Mouse (Mus musculus): ENCODE results near the gene Mpp2. TPM values are rescaled to one million over a fixed set of nuclear protein-coding genes. Genes with fewer than 3 reads are reported as not detected.
A peak's percentile ranks its signal among the peaks of the same experiment; 100 is the strongest.

Mpp2 gene
- polyA plus RNA-seq (2015; fragmentation: Nextera tagmentation; extraction: Ambion mirVana) = 5.8 and 6.9 TPM in 2 replicates

GRCm38 (mm10) chr11:102087931-102088898 lies at the start of gene Mpp2:
Gene Mpp2, minus strand, starts transcription at chr11:102088515.
- under 1% methylated on average over 48 of the region's 49 CpGs for WGBS
- no peaks in the 10 kb centered on the region for H3K27me3 ChIP-seq

GRCm38 (mm10) chr11:102137625-102138446 lies 49.5 kb upstream of the Mpp2 start:
- Histone ChIP-seq H3K27me3 (peaks cover 11% of the 10 kb centered on the region), H3K36me3 (no peaks in the 10 kb centered on the region), H3K4me2 (peak overlapping the region; percentile 55), H3K4me3 (peak overlapping the region; percentile 22), H3K9ac (no peak overlapping the region), H3K27ac (no peak overlapping the region), H3K9me3 (no peaks in the 10 kb centered on the region), H3K4me1 (no peaks in the 10 kb centered on the region)
- ATAC-seq (ENCODE audit: borderline replicate concordance, extremely low read depth, low FRiP score, low TSS enrichment) = no peak
- WGBS = 39% methylated on average over 13 of the region's 13 CpGs

More at GRCm38 (mm10) chr11:102087931-102088898, at the start of gene Mpp2:
- Histone ChIP-seq H3K4me1 (peaks cover 31% of the 10 kb centered on the region), H3K36me3 (no peaks in the 10 kb centered on the region), H3K27ac (peak within 1 kb of the TSS; percentile 78), H3K4me3 (peak within 1 kb of the TSS; percentile 69), H3K4me2 (peak within 1 kb of the TSS; percentile 97), H3K9me3 (no peaks in the 10 kb centered on the region), H3K9ac (peak within 1 kb of the TSS; percentile 55)
- ATAC-seq (ENCODE audit: borderline replicate concordance, extremely low read depth, low FRiP score, low TSS enrichment) = peak; percentile 74

DNA sequence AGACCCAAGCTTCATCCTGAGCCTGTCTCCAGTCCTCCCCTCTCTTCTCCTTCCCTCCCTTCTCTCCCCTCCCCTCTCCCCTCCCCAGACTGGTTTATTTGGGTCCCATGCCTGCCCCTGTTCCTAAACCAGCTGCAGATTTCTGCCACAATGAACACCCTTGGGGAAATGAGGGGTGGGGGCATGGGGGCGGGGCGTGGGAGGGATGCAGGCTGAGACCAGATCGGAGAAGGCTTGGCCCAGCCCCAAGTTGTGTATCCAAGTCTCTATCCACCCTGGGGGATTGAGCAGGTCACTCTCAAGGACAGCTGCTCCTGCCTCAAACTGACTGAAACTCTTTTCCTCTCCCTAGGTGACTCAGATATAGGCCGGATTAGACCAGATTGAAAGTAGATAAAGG lies 46.2 kb upstream of the Mpp2 start:
- Histone ChIP-seq H3K4me3 (no peak overlapping the region), H3K27me3 (peaks cover 3% of the 10 kb centered on the region; the same call in 1 of the 2 replicates), H3K4me2 (no peak overlapping the region), H3K4me1 (no peaks in the 10 kb centered on the region), H3K9ac (no peak overlapping the region), H3K27ac (no peak overlapping the region), H3K36me3 (no peaks in the 10 kb centered on the region), H3K9me3 (no peaks in the 10 kb centered on the region)
- no peak for ATAC-seq (ENCODE audit: borderline replicate concordance, extremely low read depth, low FRiP score, low TSS enrichment)
- WGBS = 28% methylated on average over 4 of the region's 4 CpGs

DNA sequence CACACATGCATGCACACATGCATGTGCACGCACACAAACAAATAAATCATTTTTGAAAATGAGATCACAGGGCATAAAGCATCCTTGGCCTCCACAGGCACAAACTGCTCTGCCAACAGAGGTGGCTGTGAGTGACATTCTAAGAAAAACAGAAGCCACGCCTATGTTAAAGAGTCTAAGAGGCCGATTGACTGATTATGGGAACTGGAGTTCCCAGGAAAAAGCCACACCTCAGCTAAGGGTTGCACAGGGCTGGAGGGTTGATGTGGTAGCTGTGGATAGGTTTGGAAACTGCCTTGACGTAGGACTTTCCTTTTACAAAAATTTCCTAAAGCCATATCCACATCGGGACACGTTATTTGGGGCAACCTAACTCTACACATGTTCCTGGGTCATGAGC lies 29.1 kb upstream of the Mpp2 start:
- Histone ChIP-seq H3K9ac (no peak overlapping the region), H3K4me3 (no peak overlapping the region), H3K27me3 (no peaks in the 10 kb centered on the region; the same call in 1 of the 2 replicates), H3K4me2 (no peak overlapping the region), H3K36me3 (no peaks in the 10 kb centered on the region), H3K4me1 (no peaks in the 10 kb centered on the region), H3K9me3 (no peaks in the 10 kb centered on the region), H3K27ac (no peak overlapping the region)
- ATAC-seq (ENCODE audit: borderline replicate concordance, extremely low read depth, low FRiP score, low TSS enrichment) = no peak
- 63% methylated on average over 6 of the region's 6 CpGs for WGBS

DNA sequence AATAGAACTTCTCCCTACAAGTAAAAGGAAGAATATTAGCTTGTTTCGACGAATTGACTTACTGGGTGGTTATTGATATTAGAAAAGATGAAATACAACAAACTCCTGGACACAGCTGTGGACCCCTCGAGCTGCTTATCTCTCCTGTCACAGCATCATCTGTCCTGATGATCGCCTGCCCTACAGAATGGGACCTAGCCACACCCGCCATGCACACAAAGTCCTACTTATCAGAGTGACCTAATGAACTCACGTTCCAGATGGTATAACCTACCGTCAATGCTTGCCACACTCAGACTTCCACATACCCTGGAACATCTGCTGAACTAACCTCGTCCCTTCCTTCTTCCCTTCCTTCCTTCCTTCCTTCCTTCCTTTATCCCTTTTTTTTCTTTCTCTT lies 27.9 kb upstream of the Mpp2 start:
- H3K9ac ChIP-seq = no peak overlapping the region
- WGBS = 37% methylated on average over 8 of the region's 8 CpGs
- H3K27ac ChIP-seq = no peak overlapping the region
- H3K36me3 ChIP-seq = no peaks in the 10 kb centered on the region
- no peaks in the 10 kb centered on the region; the same call in 1 of the 2 replicates for H3K27me3 ChIP-seq
- no peak overlapping the region for H3K4me3 ChIP-seq
- no peak overlapping the region for H3K4me2 ChIP-seq
- no peaks in the 10 kb centered on the region for H3K4me1 ChIP-seq
- no peak for ATAC-seq (ENCODE audit: borderline replicate concordance, extremely low read depth, low FRiP score, low TSS enrichment)
- H3K9me3 ChIP-seq = no peaks in the 10 kb centered on the region

DNA sequence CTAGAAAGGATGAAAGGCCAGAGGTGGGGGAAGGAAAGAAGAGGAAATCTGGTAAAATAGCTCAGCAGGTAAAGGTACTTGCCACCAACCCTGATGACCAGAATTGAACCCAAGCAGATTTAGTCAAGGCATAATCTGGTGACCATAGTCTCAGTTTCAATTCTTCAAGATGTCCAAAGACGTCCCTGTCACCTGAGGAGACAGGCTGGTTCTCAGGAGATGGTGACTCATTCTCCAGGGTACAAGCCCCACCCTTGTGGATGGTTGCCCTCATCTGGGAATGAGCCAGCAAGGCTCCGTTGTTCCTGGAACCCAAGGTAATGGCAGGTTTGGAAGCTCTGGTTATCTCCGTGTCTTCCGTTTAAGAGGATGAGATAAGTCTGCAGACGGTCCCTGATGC lies 23.3 kb upstream of the Mpp2 start:
- no peak for ATAC-seq (ENCODE audit: borderline replicate concordance, extremely low read depth, low FRiP score, low TSS enrichment)
- WGBS = 67% methylated on average over 5 of the region's 5 CpGs

DNA sequence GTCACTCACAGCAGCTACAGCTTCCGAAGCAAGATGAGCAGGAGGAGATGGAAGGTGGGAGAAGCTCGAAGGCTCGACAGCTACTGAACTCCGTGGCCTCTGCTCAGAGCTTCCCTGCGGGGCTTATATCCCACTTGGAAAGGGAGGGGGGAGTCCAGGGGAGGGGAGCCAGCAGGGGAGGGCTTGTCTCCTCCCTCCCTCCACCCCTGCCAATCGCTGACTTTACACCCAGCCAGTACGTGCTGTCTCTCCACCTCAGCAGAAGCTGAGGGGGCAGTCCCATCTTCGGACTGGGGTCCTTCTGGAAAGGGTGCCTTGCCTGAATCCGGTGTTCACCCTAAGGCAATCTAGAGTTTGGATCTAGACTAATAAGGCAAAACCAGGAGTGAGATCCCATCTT lies 19.4 kb upstream of the Mpp2 start, which contains the start of gene Pyy:
Gene Pyy (minus strand): TSS at position 101 of the 400 bp plus-strand sequence.
- H3K4me3 ChIP-seq = peak within 1 kb of the TSS; percentile 21; the same call in 1 of the 2 replicates
- H3K4me2 ChIP-seq = peak within 1 kb of the TSS; percentile 33; the same call in 1 of the 2 replicates
- H3K9ac ChIP-seq = no peak within 1 kb of the TSS
- no peaks in the 10 kb centered on the region for H3K36me3 ChIP-seq
- no peaks in the 10 kb centered on the region for H3K9me3 ChIP-seq
- no peak within 1 kb of the TSS for H3K27ac ChIP-seq
- peaks cover 59% of the 10 kb centered on the region for H3K27me3 ChIP-seq
- no peak for ATAC-seq (ENCODE audit: borderline replicate concordance, extremely low read depth, low FRiP score, low TSS enrichment)
- WGBS = 13% methylated on average over 9 of the region's 9 CpGs
- no peaks in the 10 kb centered on the region for H3K4me1 ChIP-seq

More for the DNA sequence above, 23.3 kb upstream of the Mpp2 start:
- H3K27ac ChIP-seq = no peak overlapping the region
- no peak overlapping the region for H3K9ac ChIP-seq
- H3K9me3 ChIP-seq = no peaks in the 10 kb centered on the region
- H3K4me2 ChIP-seq = no peak overlapping the region
- no peaks in the 10 kb centered on the region for H3K4me1 ChIP-seq
- H3K36me3 ChIP-seq = no peaks in the 10 kb centered on the region
- no peak overlapping the region for H3K4me3 ChIP-seq
- peaks cover 28% of the 10 kb centered on the region for H3K27me3 ChIP-seq

DNA sequence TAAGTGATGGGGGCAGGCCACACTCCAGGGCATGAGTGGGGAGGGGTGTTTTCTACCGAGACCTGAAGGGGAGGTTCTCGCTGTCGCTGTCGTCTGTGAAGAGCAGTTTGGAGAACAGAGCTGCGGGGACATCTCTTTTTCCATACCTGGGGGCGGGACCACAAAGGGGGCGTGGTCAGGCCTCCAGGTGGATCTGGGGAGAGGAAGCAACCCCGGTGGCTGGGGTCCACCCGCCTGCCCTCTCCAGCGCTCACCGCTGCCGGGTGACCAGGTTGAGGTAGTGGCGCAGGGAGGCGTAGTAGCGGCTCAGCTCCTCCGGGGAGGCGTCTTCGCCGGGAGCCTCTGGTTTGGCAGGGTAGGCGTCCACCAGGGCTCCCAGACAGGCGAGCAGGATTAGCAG lies 18.6 kb upstream of the Mpp2 start:
- ATAC-seq (ENCODE audit: borderline replicate concordance, extremely low read depth, low FRiP score, low TSS enrichment) = no peak
- H3K9me3 ChIP-seq = no peaks in the 10 kb centered on the region
- peaks cover 64% of the 10 kb centered on the region for H3K27me3 ChIP-seq
- H3K4me1 ChIP-seq = 0 out of 2 replicates have a peak, but pooled peaks cover 5% of the 10 kb centered on the region
- 1% methylated on average over 21 of the region's 21 CpGs for WGBS
- H3K4me3 ChIP-seq = peak overlapping the region; percentile 21; the same call in 1 of the 2 replicates
- no peak overlapping the region for H3K9ac ChIP-seq
- peak overlapping the region; percentile 33; the same call in 1 of the 2 replicates for H3K4me2 ChIP-seq
- H3K36me3 ChIP-seq = no peaks in the 10 kb centered on the region
- H3K27ac ChIP-seq = no peak overlapping the region

DNA sequence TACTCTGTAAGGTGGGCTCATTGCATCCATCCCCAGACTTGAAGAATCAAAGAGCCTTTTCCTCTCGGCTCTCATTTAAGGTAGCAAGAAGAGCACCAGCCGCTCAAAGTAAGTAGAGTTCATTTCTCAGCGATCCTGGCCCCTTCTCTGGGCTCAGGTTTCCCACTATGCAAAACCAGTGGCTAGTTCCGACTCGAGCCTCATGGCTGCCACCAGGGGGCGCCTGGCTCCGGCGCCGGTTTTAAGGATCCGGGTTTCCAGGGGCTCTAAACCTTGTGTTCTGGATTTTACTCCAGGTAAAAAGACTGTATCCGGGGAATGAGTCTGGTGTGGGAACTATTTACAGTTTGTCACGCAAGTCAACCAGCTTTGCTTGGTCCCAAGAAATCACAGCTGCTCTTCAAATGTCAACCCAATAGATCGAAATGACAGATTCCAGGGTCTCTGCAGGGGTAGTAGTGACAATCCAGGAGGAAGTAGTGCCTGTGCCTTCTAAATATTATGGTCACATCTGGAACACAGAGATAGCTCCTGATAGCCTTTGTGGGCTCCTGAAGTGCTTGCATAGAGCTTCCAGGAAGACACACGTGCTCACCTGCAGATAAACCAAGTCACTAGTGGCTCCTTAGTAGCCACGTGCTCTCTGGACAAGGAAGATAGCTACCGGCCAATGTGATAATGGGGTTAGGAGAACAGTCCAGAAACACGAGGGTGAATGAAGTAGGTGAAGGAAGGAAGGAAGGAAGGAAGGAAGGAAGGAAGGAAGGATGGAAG lies 14.4 kb upstream of the Mpp2 start:
- no peak for ATAC-seq (ENCODE audit: borderline replicate concordance, extremely low read depth, low FRiP score, low TSS enrichment)
- WGBS = 17% methylated on average over 17 of the region's 17 CpGs
- no peak overlapping the region for H3K27ac ChIP-seq
- H3K9me3 ChIP-seq = no peaks in the 10 kb centered on the region
- H3K27me3 ChIP-seq = peaks cover 53% of the 10 kb centered on the region
- H3K9ac ChIP-seq = no peak overlapping the region
- no peaks in the 10 kb centered on the region for H3K36me3 ChIP-seq
- H3K4me3 ChIP-seq = no peak overlapping the region
- 0 out of 2 replicates have a peak, but pooled peaks cover 5% of the 10 kb centered on the region for H3K4me1 ChIP-seq
- no peak overlapping the region for H3K4me2 ChIP-seq

DNA sequence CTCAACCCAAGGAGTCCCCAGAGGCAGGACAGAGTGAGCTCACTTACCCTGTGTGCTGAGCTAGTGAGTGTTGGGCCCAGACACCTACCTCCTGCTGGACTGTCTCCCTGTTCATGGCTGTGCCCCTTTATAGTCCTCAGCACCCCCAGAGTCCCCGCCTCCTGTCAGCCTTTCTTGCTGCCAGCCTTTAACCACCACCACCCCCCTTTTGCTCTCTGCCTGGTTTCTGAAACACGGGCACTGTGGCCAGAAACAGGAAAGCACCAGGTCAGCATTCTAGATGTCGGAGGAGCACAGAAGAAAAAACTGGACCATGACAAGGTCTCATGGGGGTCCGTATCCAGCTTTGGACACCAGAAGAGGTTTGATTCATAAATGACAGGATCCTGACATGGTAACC lies 12.9 kb upstream of the Mpp2 start, which contains the start of gene Ppy:
Gene Ppy (minus strand): TSS at position 101 of the 400 bp plus-strand sequence.
- Histone ChIP-seq H3K27me3 (peaks cover 39% of the 10 kb centered on the region), H3K4me1 (peaks cover 19% of the 10 kb centered on the region), H3K9me3 (no peaks in the 10 kb centered on the region), H3K4me3 (no peak within 1 kb of the TSS), H3K9ac (no peak within 1 kb of the TSS), H3K4me2 (no peak within 1 kb of the TSS), H3K36me3 (no peaks in the 10 kb centered on the region), H3K27ac (no peak within 1 kb of the TSS)
- ATAC-seq (ENCODE audit: borderline replicate concordance, extremely low read depth, low FRiP score, low TSS enrichment) = no peak
- WGBS = 72% methylated on average over 4 of the region's 4 CpGs

DNA sequence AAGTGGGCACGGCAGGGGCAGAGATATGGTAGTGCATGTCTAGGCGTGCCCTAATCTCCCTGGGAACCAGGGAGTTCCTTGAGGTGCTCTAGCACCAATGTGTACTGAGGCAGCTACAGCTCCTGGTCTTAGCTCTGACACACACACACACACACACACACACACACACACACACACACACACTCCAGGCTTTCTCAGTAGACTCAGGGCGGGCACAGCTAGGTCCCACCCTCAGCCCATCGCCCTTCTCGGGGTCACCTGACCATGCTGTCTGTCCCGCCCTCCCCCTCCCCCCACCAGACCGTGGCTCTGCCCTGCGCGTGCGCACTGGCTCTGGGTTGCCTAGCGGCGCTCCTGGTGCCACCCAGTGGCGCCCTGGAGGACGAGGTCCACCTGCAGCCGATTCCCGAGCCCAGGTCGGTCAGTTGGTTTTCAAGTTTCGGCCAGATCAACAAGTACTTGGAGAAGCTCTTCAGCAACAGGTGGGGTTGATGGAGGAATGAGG lies 8.6 kb upstream of the Mpp2 start:
- H3K4me3 ChIP-seq = peak overlapping the region; percentile 20
- 4% methylated on average over 18 of the region's 18 CpGs for WGBS
- H3K27me3 ChIP-seq = peaks cover 6% of the 10 kb centered on the region
- ATAC-seq (ENCODE audit: borderline replicate concordance, extremely low read depth, low FRiP score, low TSS enrichment) = peak; percentile 88
- peaks cover 15% of the 10 kb centered on the region for H3K4me1 ChIP-seq
- H3K27ac ChIP-seq = no peak overlapping the region
- H3K36me3 ChIP-seq = no peaks in the 10 kb centered on the region
- H3K4me2 ChIP-seq = peak overlapping the region; percentile 51
- peak overlapping the region; percentile 18; the same call in 1 of the 2 replicates for H3K9ac ChIP-seq
- H3K9me3 ChIP-seq = no peaks in the 10 kb centered on the region

All from lung, embryonic 15.5 days (tissue).